Mouse (Mus musculus) lung, embryonic 14.5 days (tissue): ENCODE results near the gene Msto1. TPM values are rescaled to one million over a fixed set of nuclear protein-coding genes. Genes with fewer than 3 reads are reported as not detected.

Source experiments
- ATAC-seq: fragments of 200-750 bp; cut with Nextera tagmentation; 2 replicates; pipeline ENCODE4 v1.8.0; 2017; ENCODE audit warnings: mild to moderate bottlenecking, moderate TSS enrichment, moderate library complexity; ENCODE audit not compliant: insufficient read depth
- DNase-seq: peaks from one replicate; pipeline ENCODE4 v3.0.0-alpha.2; 2015
- H3K27ac ChIP-seq: fragments of 300-500 bp; sonication (generic); 2 replicates; pipeline ENCODE4 v1.5.1; 2014; ENCODE audit warnings: low read depth, mild to moderate bottlenecking, moderate library complexity
- H3K27me3 ChIP-seq: fragments of 300-500 bp; sonication (generic); 2 replicates; pipeline ENCODE4 v1.6.1; 2014; ENCODE audit warnings: low read length, control low read depth; ENCODE audit not compliant: insufficient read depth
- H3K36me3 ChIP-seq: fragments of 300-500 bp; sonication (generic); 2 replicates; pipeline ENCODE4 v1.6.1; 2014; ENCODE audit warnings: control low read depth; ENCODE audit not compliant: insufficient read depth
- H3K4me1 ChIP-seq: fragments of 300-500 bp; sonication (generic); 2 replicates; pipeline ENCODE4 v1.6.1; 2014; ENCODE audit warnings: antibody characterized with exemption, control low read depth; ENCODE audit not compliant: insufficient read depth
- H3K4me2 ChIP-seq: fragments of 300-500 bp; sonication (generic); 2 replicates; pipeline ENCODE4 v1.6.1; 2014; ENCODE audit warnings: mild to moderate bottlenecking
- H3K4me3 ChIP-seq: fragments of 300-500 bp; sonication (generic); 2 replicates; pipeline ENCODE4 v1.5.1; 2014; ENCODE audit warnings: low read depth, low read length
- H3K9ac ChIP-seq: fragments of 300-500 bp; sonication (generic); 2 replicates; pipeline ENCODE4 v1.6.1; 2014
- H3K9me3 ChIP-seq: fragments of 300-500 bp; sonication (generic); 2 replicates; pipeline ENCODE4 v1.6.1; 2016; ENCODE audit warnings: low read depth, low read length, control low read depth
- CTCF ChIP-seq: IDR thresholded peaks from 2 replicates; pipeline ENCODE4 v1.5.1; 2016; ENCODE audit warnings: antibody characterized with exemption, low read depth
- WGBS: fragments of 180-500 bp; shearing (Covaris S2); extraction: QIAGEN DNeasy Blood & Tissue Kit; methylation state at CpG from one replicate; pipeline ENCODE4 v1.1.7; 2014; 5-methylcytosine and 5-hydroxymethylcytosine counted together
- polyA plus RNA-seq: library from polyadenylated mRNA; unstranded; fragments of >200 nt; fragmentation: Nextera tagmentation; extraction: Ambion mirVana; gene quantifications from 2 replicates; pipeline ENCODE4 v1.2.1, GENCODE M21; 2014

Gene Msto1
- polyA plus RNA-seq, 1 experiment from 2014 or later: 51.4 TPM

DNA sequence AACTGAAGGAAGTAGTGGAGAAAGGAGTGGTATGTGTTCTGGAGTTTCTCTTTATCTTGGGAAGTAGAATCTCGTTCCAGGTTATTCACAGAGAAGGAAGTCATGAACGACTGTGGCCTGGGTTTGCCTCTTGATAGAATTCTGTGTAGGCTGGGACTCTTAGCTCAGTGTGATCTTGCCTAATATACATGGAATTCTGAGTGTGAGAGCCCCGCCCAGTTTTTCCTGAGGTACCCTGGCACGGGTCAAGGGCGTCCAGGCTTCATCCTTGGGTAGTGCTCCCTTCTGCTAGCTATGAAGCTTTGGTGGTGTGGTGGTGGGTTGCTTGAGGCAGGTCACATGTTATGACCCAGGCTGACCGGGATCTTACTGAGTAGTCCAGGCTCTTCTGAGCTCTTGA lies 58.0 kb downstream of the Msto1 start:
- Histone ChIP-seq H3K36me3 (peaks cover 75% of the 10 kb centered on the region), H3K4me2 (no peak overlapping the region), H3K9me3 (no peaks in the 10 kb centered on the region), H3K27me3 (no peaks in the 10 kb centered on the region), H3K4me3 (no peak overlapping the region), H3K9ac (no peak overlapping the region), H3K27ac (no peak overlapping the region), H3K4me1 (no peaks in the 10 kb centered on the region)
- DNase-seq (no peak), ATAC-seq (no peak)
- 75% methylated on average over 6 of the region's 6 CpGs for WGBS
- TF ChIP-seq CTCF: no peak

Other genes with a start within 250 kb of the Msto1 start
- gene Khdc4, start 228.2 kb downstream of the Msto1 start, polyA plus RNA-seq: 89.2 and 100 TPM in 2 replicates
- 56.9 and 58.4 TPM in 2 replicates for gene Rit1, start 197.2 kb downstream of the Msto1 start, polyA plus RNA-seq
- 6.3 and 7.6 TPM in 2 replicates for gene Syt11, start 138.8 kb downstream of the Msto1 start, polyA plus RNA-seq
- 14.8 and 17.9 TPM in 2 replicates for gene Gon4l, start 78.8 kb downstream of the Msto1 start, polyA plus RNA-seq
- 22.9 and 23.1 TPM in 2 replicates for gene Ash1l, start 36.6 kb upstream of the Msto1 start, polyA plus RNA-seq
- gene Dap3, start 37.2 kb upstream of the Msto1 start, polyA plus RNA-seq: 126 and 139 TPM in 2 replicates
- 11.2 and 13.9 TPM in 2 replicates for gene Rusc1, start 179.3 kb upstream of the Msto1 start, polyA plus RNA-seq
- not detected in 2 replicates for gene Gm43738, start 187.1 kb upstream of the Msto1 start, polyA plus RNA-seq
- gene Fdps, start 188.0 kb upstream of the Msto1 start, polyA plus RNA-seq: 164 and 177 TPM in 2 replicates
- gene Pklr, start 222.1 kb upstream of the Msto1 start, polyA plus RNA-seq: 0.08 TPM in 1 of 2 replicates, not detected in the other
- 0.47 and 0.61 TPM in 2 replicates for gene Hcn3, start 246.2 kb upstream of the Msto1 start, polyA plus RNA-seq